Mouse (Mus musculus) myocyte (in vitro differentiated cells): ENCODE results near the gene Apba1. TPM values are rescaled to one million over a fixed set of nuclear protein-coding genes. Genes with fewer than 3 reads are reported as not detected.

Experiments used
- H3K27me3 ChIP-seq: one replicate; pipeline ENCODE4 v1.6.1; 2011; ENCODE audit not compliant: control insufficient read depth, insufficient read depth, insufficient read length
- H3K36me3 ChIP-seq: one replicate; pipeline ENCODE4 v1.6.1; 2011; ENCODE audit not compliant: control insufficient read depth, insufficient read depth
- H3K4me2 ChIP-seq: one replicate; pipeline ENCODE4 v1.6.1; 2011; ENCODE audit warnings: low read depth, control low read depth
- H3K4me3 ChIP-seq: one replicate; pipeline ENCODE4 v1.5.1; 2011; ENCODE audit warnings: mild to moderate bottlenecking, control low read depth, moderate library complexity
- H3K79me2 ChIP-seq: one replicate; pipeline ENCODE4 v1.6.1; 2011; ENCODE audit not compliant: control insufficient read depth, insufficient read depth
- H3ac ChIP-seq: one replicate; pipeline ENCODE4 v1.6.1; 2011; ENCODE audit not compliant: control insufficient read depth, insufficient read length
- CEBPB ChIP-seq: IDR thresholded peaks from 2 replicates; pipeline ENCODE4 v1.6.1; 2011; ENCODE audit warnings: mild to moderate bottlenecking, moderate library complexity; ENCODE audit not compliant: poor library complexity, insufficient read depth, severe bottlenecking
- E2F4 ChIP-seq: IDR thresholded peaks from one replicate; pipeline ENCODE4 v1.6.1; 2011; ENCODE audit warnings: mild to moderate bottlenecking, control low read depth, moderate library complexity; ENCODE audit not compliant: insufficient read depth
- MAX ChIP-seq: IDR thresholded peaks from one replicate; pipeline ENCODE4 v1.6.1; 2011; ENCODE audit warnings: low read depth, mild to moderate bottlenecking, control low read depth
- MYOD1 ChIP-seq, 3 experiments: IDR thresholded peaks; one replicate each; pipeline ENCODE4 v1.6.1; 2011; ENCODE audit warnings: control low read depth in 2 of 3, low read depth in 2 of 3, mild to moderate bottlenecking in 2 of 3, moderate library complexity in 1 of 3; ENCODE audit not compliant: insufficient read length in 2 of 3, control insufficient read depth in 1 of 3
- MYOG ChIP-seq, 3 experiments: IDR thresholded peaks; one replicate each; pipeline ENCODE4 v1.6.1; 2011; ENCODE audit warnings: control low read depth in 2 of 3, low read depth in 2 of 3, mild to moderate bottlenecking in 2 of 3; ENCODE audit not compliant: insufficient read length in 2 of 3, control insufficient read depth in 1 of 3, insufficient read depth in 1 of 3
- POLR2A ChIP-seq: IDR thresholded peaks from one replicate; pipeline ENCODE4 v1.6.1; 2011; ENCODE audit warnings: low read depth, mild to moderate bottlenecking, control low read depth, moderate library complexity; ENCODE audit not compliant: insufficient read length
- POLR2AphosphoS2 ChIP-seq: IDR thresholded peaks from one replicate; pipeline ENCODE4 v1.6.1; 2011; ENCODE audit warnings: low read depth, control low read depth; ENCODE audit not compliant: insufficient read length
- REST ChIP-seq: IDR thresholded peaks from one replicate; pipeline ENCODE4 v1.6.1; 2011; ENCODE audit warnings: mild to moderate bottlenecking, control low read depth, moderate library complexity; ENCODE audit not compliant: insufficient read depth, insufficient read length
- SRF ChIP-seq: IDR thresholded peaks from one replicate; pipeline ENCODE4 v1.6.1; 2011; ENCODE audit warnings: low read depth; ENCODE audit not compliant: control insufficient read depth, insufficient read length
- TCF12 ChIP-seq: IDR thresholded peaks from one replicate; pipeline ENCODE4 v1.6.1; 2011; ENCODE audit warnings: mild to moderate bottlenecking, control low read depth; ENCODE audit not compliant: poor library complexity, insufficient read depth, severe bottlenecking
- TCF3 ChIP-seq: IDR thresholded peaks from one replicate; pipeline ENCODE4 v1.6.1; 2011; ENCODE audit warnings: low read depth, control low read depth; ENCODE audit not compliant: insufficient read length
- USF1 ChIP-seq: IDR thresholded peaks from one replicate; pipeline ENCODE4 v1.6.1; 2011; ENCODE audit warnings: low read depth, mild to moderate bottlenecking, control low read depth, moderate library complexity
- polyA plus RNA-seq: library from polyadenylated mRNA; unstranded; fragments of >200 nt; fragmentation: generic; extraction: Trizol; gene quantifications from one replicate; pipeline ENCODE4 v1.2.1, GENCODE M21; 2012; ENCODE audit warnings: missing spikeins

The Apba1 gene
- polyA plus RNA-seq, 1 experiment: 0.13 TPM

DNA sequence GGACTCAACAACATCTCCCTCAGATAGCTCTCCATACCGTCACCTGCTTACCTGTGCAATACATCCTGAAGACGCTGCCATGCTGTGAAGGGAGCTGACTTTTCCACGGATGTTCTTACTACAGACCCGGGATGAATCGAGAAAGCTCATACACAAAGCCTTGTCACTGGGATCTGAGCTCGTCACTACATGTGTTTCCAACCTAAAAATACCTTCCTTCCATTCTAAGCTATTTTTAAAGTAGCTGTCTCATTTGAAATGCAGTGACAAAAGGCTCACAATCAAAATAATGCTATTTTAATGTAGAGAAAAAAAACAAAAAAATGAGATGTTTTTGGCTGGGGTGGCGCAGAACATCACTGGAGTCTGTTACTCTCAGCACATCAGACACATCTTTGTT, 97.1 kb downstream of the Apba1 start:
- no peak overlapping the region for H3ac ChIP-seq
- no peak overlapping the region for H3K4me2 ChIP-seq
- no peaks in the 10 kb centered on the region for H3K27me3 ChIP-seq
- TF ChIP-seq POLR2AphosphoS2 (no peak), TCF12 (no peak), MYOD1 (IDR thresholded peaks at IDR 0.05; ENCODE audit: control insufficient read depth in 1 of 3, insufficient read length in 2 of 3, low read depth in 2 of 3) (no peak), TCF3 (no peak), MYOG (IDR thresholded peaks at IDR 0.05; ENCODE audit: control insufficient read depth in 1 of 3, insufficient read depth in 1 of 3, insufficient read length in 2 of 3, low read depth in 2 of 3) (no peak), E2F4 (no peak), POLR2A (no peak), USF1 (no peak), SRF (no peak)
- no peaks in the 10 kb centered on the region for H3K79me2 ChIP-seq
- no peak overlapping the region for H3K4me3 ChIP-seq
- no peaks in the 10 kb centered on the region for H3K36me3 ChIP-seq

DNA sequence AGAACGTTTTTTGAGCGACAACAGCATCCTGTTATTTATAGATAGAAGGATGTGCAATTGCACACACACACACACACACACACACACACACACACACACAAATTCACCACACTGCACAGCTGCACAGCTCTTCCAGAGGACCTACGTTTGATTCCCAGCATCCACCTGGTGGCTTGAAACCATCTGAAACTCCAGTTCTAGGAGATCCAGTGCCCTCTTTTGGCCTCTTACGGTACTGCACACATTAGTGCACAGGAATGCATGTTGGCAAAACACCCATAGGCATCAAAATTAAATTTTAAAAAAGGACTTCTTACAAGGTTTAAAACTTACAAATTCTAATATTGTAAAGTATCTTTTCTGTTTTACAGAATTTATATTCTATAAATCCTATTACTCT, 99.4 kb downstream of the Apba1 start:
- H3K79me2 ChIP-seq: no peaks in the 10 kb centered on the region
- no peaks in the 10 kb centered on the region for H3K27me3 ChIP-seq
- H3K4me3 ChIP-seq: no peak overlapping the region
- H3ac ChIP-seq: no peak overlapping the region
- no peak overlapping the region for H3K4me2 ChIP-seq
- TF ChIP-seq MYOG (IDR thresholded peaks at IDR 0.05; ENCODE audit: control insufficient read depth in 1 of 3, insufficient read depth in 1 of 3, insufficient read length in 2 of 3, low read depth in 2 of 3) (no peak), E2F4 (no peak), CEBPB (no peak), POLR2A (no peak), USF1 (no peak), MAX (no peak), REST (no peak), TCF12 (no peak), SRF (no peak), POLR2AphosphoS2 (no peak), MYOD1 (IDR thresholded peaks at IDR 0.05; ENCODE audit: control insufficient read depth in 1 of 3, insufficient read length in 2 of 3, low read depth in 2 of 3) (no peak), TCF3 (no peak)
- no peaks in the 10 kb centered on the region for H3K36me3 ChIP-seq

DNA sequence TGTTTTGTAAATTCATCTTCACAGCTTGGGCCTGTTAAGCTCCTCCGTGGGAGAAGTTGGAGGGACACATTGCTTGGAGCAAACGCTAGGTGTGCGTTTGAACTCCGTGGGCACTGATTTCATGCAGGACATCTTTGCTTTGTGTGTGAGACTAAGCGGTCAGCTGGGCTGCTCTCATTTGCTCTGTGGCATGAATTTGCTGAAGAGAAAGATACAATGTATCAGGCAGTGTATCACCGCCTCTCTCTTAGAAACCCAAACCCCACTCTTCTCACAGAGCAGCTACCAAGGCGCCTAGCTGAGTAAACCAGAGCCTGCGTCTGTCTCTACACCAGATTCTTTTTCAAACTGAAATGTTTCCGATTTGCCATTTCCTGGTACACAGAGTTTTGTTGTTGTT, 100.1 kb downstream of the Apba1 start:
- Histone ChIP-seq H3K27me3 (no peaks in the 10 kb centered on the region), H3K36me3 (no peaks in the 10 kb centered on the region), H3K4me2 (no peak overlapping the region), H3K4me3 (no peak overlapping the region), H3K79me2 (no peaks in the 10 kb centered on the region), H3ac (no peak overlapping the region)
- TF ChIP-seq MYOG (IDR thresholded peaks at IDR 0.05; ENCODE audit: control insufficient read depth in 1 of 3, insufficient read depth in 1 of 3, insufficient read length in 2 of 3, low read depth in 2 of 3) (no peak), POLR2AphosphoS2 (no peak), MAX (no peak), REST (no peak), USF1 (no peak), SRF (no peak), TCF3 (no peak), POLR2A (no peak), MYOD1 (IDR thresholded peaks at IDR 0.05; ENCODE audit: control insufficient read depth in 1 of 3, insufficient read length in 2 of 3, low read depth in 2 of 3) (no peak), E2F4 (no peak), TCF12 (no peak), CEBPB (no peak)

DNA sequence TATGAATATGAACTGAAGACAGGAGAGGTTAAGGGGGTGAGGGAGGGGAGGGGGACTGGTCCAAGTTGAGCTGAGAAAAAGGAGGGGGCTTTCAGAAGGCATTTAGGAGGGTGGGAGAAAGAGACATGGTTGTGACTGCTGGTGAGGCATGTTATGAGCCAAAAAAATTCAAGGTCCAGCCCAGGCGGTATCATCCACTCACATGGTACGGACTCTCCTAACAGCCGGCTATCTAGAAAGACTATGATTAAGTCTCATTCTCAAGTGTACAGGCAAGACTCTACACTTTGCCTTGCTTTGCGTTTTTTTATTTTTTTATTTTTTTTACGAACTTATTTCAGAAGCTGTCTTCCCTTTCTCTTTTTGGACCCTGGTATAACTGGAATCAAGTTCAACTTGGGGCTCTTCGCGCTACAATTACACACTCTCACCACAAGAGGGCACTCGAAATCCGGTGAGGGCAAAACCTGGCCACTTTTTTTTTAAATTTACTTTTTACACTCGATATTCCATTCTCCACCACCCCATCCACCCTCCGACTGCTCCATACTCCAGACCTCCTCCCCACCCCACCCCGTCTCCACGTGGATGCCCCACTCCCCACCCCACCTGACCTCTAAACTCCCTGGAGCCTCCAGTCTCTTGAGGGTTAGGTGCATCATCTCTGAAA, 101.6 kb downstream of the Apba1 start:
- TF ChIP-seq TCF12: no peak
- no peak for TF ChIP-seq CEBPB
- no peak for TF ChIP-seq MYOG (IDR thresholded peaks at IDR 0.05; ENCODE audit: control insufficient read depth in 1 of 3, insufficient read depth in 1 of 3, insufficient read length in 2 of 3, low read depth in 2 of 3)
- TF ChIP-seq MAX: no peak
- no peak for TF ChIP-seq SRF
- no peak for TF ChIP-seq POLR2AphosphoS2
- no peak for TF ChIP-seq MYOD1 (IDR thresholded peaks at IDR 0.05; ENCODE audit: control insufficient read depth in 1 of 3, insufficient read length in 2 of 3, low read depth in 2 of 3)
- no peak for TF ChIP-seq REST
- no peak for TF ChIP-seq POLR2A
- TF ChIP-seq TCF3: no peak
- no peak for TF ChIP-seq USF1
- no peak for TF ChIP-seq E2F4
- H3K27me3 ChIP-seq: no peaks in the 10 kb centered on the region
- no peak overlapping the region for H3K4me2 ChIP-seq
- no peak overlapping the region for H3ac ChIP-seq
- no peaks in the 10 kb centered on the region for H3K36me3 ChIP-seq
- H3K79me2 ChIP-seq: no peaks in the 10 kb centered on the region
- no peak overlapping the region for H3K4me3 ChIP-seq

DNA sequence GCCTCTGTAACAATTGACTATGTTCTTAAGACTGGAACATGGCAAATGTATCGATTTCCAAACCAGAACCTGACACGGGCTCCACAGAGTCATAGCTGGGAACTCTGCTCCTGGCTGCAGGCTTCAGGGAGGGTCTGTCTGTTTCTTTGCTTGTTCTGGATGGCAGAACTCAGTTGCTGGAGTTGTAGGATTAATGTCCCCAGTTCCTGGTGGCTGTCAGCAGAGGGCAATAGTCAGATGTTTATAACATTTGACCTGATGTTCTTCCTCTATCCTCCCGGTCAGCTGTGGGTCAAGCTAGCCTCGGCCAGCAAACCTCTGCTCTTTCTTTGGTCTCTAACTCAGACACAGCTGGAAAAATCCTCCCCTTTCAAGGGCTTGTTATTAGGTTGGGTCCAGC, 104.0 kb downstream of the Apba1 start:
- no peaks in the 10 kb centered on the region for H3K36me3 ChIP-seq
- H3ac ChIP-seq: no peak overlapping the region
- no peaks in the 10 kb centered on the region for H3K27me3 ChIP-seq
- TF ChIP-seq MYOD1 (IDR thresholded peaks at IDR 0.05; ENCODE audit: control insufficient read depth in 1 of 3, insufficient read length in 2 of 3, low read depth in 2 of 3) (no peak), CEBPB (no peak), SRF (no peak), USF1 (no peak), MAX (no peak), E2F4 (no peak), TCF3 (no peak), POLR2A (no peak), POLR2AphosphoS2 (no peak), REST (no peak), TCF12 (no peak), MYOG (IDR thresholded peaks at IDR 0.05; ENCODE audit: control insufficient read depth in 1 of 3, insufficient read depth in 1 of 3, insufficient read length in 2 of 3, low read depth in 2 of 3) (no peak)
- no peaks in the 10 kb centered on the region for H3K79me2 ChIP-seq
- H3K4me2 ChIP-seq: no peak overlapping the region
- no peak overlapping the region for H3K4me3 ChIP-seq
